Mouse (Mus musculus) CH12F3 (cell line): ENCODE results near the gene Psmc3.
"Not testable (repeated sequence)": the region's sequence is repeated elsewhere in the genome, so short reads cannot be mapped to it uniquely, and the experiment has no call there.

Experiments used
- in situ Hi-C: fragments of 300-500 bp; cut with MboI; formaldehyde crosslinking; loops from 2 replicates; pipeline ENCODE4 v1.14.3; 2020; ENCODE audit warnings: low sequenced_read_pairs

The Psmc3 gene

GRCm38 (mm10) chr2:91053934-91054382 lies at the start of gene Psmc3:
Gene Psmc3 (plus strand): TSS chr2:91054009.
- in situ Hi-C loops, result loop anchor here (10.0 kb wide), 1 partner anchor 179 kb away; no protein-coding TSS in a partner anchor

DNA sequence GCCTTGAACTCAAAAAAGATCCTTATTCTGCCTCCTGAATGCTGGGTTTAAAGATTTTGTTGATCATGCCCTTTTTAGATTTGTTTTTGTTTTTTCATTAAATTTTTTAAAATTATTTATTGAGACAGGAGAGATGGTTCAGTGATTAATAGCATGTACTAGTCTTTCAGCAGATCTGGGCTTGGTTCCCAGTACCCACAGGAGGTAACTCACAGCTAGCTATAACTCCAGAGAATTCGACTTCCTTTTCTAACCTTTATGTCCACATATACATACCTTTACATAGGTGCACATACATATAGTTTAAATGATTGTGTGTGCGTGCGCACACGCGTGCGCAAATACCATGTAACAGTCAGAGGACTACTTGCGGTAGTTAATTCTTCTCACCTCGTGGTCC lies 45.3 kb upstream of the Psmc3 start:
- in situ Hi-C loops, result no loop called here

DNA sequence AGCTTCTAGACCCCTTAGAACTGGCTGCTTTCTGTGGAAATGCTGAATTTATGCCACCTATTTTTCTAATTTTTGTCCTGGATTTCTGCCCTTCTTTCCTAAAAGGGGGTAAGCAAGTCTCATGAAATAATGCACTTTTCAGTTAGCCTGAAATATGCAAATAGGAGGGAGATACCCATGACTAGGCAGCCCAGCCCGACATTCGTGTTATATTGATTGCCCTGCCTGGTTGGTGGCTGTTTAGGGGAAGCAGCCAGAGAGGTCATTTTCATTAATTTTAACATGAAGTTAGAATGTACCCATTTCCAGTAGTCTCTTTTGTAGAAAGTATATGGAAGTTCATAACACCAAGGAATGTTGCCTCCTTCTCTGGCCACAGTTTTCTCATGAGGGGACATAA lies 39.9 kb upstream of the Psmc3 start:
- in situ Hi-C loops, result no loop called here

GRCm38 (mm10) chr2:91015386-91015785 lies 38.4 kb upstream of the Psmc3 start:
- in situ Hi-C loops, result no loop called here

DNA sequence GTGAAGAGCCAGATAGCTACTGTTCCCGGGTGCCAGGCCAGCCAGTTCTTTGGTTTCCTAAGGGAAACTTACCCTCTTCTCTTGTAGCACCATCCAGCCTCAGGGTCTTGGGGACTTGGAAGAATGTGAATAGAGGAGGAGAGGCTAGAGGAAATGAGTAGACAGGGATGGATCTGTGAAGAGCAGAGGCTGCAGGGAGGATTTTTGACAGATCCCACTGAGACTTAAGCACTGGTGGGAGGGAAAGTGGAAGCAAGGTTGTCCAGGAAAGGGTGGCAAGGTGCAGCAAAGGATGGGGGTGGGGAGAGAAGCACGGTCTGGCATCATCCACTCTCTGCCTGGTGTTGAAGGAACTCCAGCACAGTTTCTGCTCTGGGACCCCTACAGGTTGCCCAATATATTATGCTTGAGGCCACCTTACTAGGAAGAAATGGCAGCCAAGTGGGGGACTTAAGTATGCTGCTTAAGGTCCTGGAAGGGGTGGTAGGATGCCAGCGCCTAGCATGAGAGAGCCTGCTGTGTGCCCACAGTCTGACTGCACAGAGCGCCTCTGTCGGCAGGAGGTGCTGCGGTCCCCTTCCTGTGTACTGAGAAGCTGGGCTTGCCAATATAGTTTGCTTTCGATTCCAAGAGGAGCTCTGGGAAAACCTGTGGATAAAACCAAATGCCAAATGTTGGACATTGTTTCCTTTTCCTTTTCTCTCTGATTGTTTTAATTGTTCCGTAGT lies 35.6 kb upstream of the Psmc3 start:
- in situ Hi-C loops, result no loop called here

DNA sequence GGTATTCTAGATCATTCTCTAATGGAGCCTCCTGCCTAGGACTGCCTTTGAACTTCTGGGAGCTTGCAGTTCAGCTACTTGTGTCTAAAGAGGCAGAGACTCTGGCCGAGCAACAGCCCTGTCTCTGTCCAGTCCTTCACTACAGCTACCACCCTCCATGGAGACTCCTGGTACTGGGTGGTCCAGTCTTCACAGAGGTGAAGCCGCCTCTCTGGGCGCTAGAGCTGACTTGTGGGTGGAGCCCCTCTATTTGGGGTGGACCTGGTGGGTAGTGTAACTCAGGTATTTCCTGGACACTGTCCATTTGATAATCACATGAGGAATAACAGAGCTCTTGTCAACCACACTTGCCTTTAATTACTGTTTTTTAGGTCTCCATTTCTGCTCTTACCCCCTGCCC lies 33.9 kb upstream of the Psmc3 start:
- in situ Hi-C loops, result no loop called here

- in situ Hi-C loops, result not testable (repeated sequence)
These were observed 31.5 kb upstream of the Psmc3 start for GRCm38 (mm10) chr2:91022266-91022665.

GRCm38 (mm10) chr2:91023131-91023530 lies 30.7 kb upstream of the Psmc3 start:
- in situ Hi-C loops, result no loop called here

GRCm38 (mm10) chr2:91023956-91024355 lies 29.9 kb upstream of the Psmc3 start:
- in situ Hi-C loops, result no loop called here

DNA sequence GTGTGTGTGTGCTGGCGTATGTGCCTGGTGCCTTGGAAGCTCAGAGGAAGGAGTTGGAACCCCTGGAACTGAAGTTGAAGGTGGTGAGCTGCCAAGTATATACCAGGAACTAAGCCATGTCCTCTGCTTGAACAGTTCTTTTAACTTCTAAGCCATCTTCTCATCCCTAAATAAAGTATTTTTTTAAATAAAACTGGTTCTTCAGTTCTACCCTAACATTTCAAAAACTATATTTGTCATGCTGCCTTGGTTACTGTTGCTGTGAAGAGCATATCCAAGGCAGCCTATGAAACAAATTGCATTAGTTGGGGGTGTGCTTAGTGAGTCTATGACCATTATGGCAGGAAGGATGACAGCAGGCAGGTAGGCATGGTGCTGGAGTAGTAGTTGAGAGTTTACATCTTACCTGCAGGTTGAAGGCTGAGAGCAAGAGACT lies 28.7 kb upstream of the Psmc3 start:
- in situ Hi-C loops, result no loop called here

DNA sequence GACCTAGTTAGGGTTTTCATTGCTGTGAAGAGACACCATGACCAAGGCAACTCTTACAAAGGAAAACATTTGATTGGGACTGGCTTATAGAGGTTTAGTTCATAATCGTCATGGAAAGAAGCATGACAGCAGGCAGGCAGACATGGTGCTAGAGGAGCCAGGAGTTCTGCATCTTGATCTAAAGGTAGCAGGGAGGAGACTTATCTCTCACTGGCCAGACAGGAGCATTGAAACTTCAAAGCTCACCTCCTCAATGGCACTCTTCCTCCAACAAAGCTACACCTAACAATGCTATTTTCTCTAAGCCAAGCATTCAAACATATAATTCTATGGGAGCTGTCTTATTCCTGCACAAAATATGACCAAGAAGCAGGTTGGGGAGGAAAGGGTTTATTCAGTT lies 27.3 kb upstream of the Psmc3 start:
- in situ Hi-C loops, result no loop called here

DNA sequence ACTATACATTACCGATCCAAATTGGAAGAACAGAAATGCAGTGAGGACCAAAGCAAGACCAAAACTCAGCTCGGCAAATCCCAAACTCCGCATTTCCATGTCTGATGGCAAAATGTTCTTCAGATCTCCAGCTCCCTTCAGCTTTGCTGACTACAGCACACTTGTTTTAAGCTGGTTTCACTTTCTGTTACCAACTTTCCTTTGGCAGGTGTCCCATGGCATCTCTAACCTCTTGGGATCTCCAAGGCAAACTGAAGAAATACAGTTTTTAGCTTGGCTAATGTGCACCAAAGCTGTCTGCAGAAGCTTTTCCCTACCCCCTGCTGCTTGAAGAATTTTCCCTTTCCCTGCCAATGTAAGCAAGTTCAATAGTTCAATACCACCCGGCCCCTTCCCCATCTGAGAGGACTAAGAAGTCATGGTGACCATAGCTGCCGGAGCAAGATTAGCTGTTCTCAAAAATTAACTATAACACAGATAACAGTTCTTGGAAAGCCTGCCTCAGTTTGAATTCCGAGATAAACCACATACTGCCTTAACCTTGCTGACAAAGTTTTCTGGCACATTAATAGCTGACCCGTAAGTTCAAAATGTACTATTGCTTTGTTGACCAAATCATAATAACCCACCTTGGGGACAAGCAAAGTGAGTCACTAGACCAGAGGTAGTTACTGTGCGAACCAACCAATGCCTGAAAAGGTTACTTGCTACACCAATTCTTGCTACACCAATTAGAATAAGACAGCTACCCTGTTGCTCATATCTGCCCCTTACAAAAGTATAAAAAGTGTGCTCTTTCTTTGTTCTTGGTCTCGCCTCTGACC lies 26.2 kb upstream of the Psmc3 start:
- in situ Hi-C loops, result no loop called here

DNA sequence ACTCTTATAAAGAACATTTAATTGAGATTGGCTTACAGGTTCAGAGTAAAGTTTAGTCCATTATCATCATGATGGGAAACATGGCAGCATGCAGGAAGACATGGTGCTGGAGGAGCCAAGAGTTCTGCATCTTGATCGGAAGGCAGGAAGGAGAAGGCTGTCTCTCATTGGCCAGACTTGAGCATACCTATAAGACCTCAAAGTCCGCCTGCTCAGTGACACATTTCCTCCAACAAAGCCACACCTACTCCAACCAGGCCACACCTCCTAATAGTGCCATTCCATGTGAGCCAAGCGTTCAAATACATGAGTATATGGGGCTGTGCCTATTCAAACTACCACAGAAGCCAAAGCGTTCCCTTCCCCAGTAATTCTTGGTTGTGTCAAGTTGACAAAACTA lies 22.6 kb upstream of the Psmc3 start:
- in situ Hi-C loops, result no loop called here

GRCm38 (mm10) chr2:91033000-91033399 lies 20.8 kb upstream of the Psmc3 start:
- in situ Hi-C loops, result no loop called here

- in situ Hi-C loops, result no loop called here
These were observed 18.4 kb upstream of the Psmc3 start, which contains the start of gene Rapsn for GRCm38 (mm10) chr2:91035385-91035784. Gene Rapsn (plus strand): TSS chr2:91035620.

DNA sequence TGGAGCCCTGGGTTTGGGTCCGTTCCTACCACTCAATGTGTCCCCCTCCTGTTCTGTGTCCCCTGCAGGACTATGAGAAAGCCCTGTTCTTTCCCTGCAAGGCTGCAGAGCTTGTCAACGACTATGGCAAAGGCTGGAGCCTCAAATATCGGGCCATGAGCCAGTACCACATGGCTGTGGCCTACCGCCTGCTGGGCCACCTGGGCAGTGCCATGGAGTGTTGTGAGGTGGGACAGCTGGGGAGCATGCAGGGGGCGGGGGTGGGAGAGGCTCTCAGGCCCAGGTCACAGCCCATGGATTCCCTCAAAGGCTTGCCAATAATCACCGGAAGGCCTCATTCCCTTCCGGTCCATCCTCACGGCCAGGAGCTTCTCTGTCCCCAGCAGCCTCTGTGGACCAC lies 12.0 kb upstream of the Psmc3 start:
- in situ Hi-C loops, result no loop called here

GRCm38 (mm10) chr2:91042651-91043398 lies 11.0 kb upstream of the Psmc3 start:
- in situ Hi-C loops, result no loop called here

- in situ Hi-C loops, result no loop called here
These were observed 9.1 kb upstream of the Psmc3 start for GRCm38 (mm10) chr2:91044727-91045126.

- in situ Hi-C loops, result not testable (repeated sequence)
These were observed 8.0 kb upstream of the Psmc3 start for GRCm38 (mm10) chr2:91045805-91046204.

- in situ Hi-C loops, result no loop called here
These were observed 6.5 kb upstream of the Psmc3 start for GRCm38 (mm10) chr2:91047359-91047758.

GRCm38 (mm10) chr2:91051917-91052316 lies 1.9 kb upstream of the Psmc3 start:
- in situ Hi-C loops, result loop anchor here (10.0 kb wide), 1 partner anchor 177 kb away; no protein-coding TSS in a partner anchor
